35 mouse cellular contexts compared by ENCODE assay signal in genomic region chr6:143516746-143517145, GRCm38 (mm10).
"Had no signal": no experiment of that assay in that cellular context is flagged by ENCODE, and none has a peak within 500 bp of the region (broad histone marks: within the 10 kb centered on the region; RNA-seq: fewer than 3 reads in every experiment).

No protein-coding gene starts in this region.

- H3K27ac ChIP-seq: heart, embryonic 10.5 days; heart, embryonic 13.5 days; heart, embryonic 15.5 days; hindbrain, embryonic 10.5 days; hindbrain, embryonic 12.5 days; hindbrain, embryonic 13.5 days; hindbrain, embryonic 14.5 days; hindbrain, embryonic 15.5 days; hindbrain, postnatal 0 days; intestine, embryonic 15.5 days; kidney, embryonic 15.5 days; kidney, postnatal 0 days; layer of hippocampus, adult 2 months had no signal

- H3K36me3 ChIP-seq: heart, embryonic 10.5 days; heart, embryonic 12.5 days; heart, embryonic 13.5 days; heart, embryonic 15.5 days; hindbrain, embryonic 10.5 days; hindbrain, embryonic 12.5 days; hindbrain, embryonic 13.5 days; hindbrain, embryonic 15.5 days; intestine, embryonic 15.5 days; kidney, embryonic 15.5 days had no signal

- H3K27me3 ChIP-seq: heart, embryonic 12.5 days; heart, embryonic 13.5 days; heart, embryonic 15.5 days; hindbrain, embryonic 12.5 days; hindbrain, embryonic 13.5 days; hindbrain, embryonic 15.5 days; intestine, embryonic 15.5 days; kidney, embryonic 15.5 days had no signal

- H3K9ac ChIP-seq: heart, embryonic 12.5 days; heart, embryonic 13.5 days; heart, embryonic 15.5 days; hindbrain, embryonic 12.5 days; hindbrain, embryonic 13.5 days; hindbrain, embryonic 14.5 days; hindbrain, embryonic 15.5 days; intestine, embryonic 15.5 days; kidney, embryonic 15.5 days had no signal

- H3K9me3 ChIP-seq: heart, embryonic 10.5 days; heart, embryonic 15.5 days; hindbrain, embryonic 13.5 days; hindbrain, embryonic 15.5 days; intestine, embryonic 15.5 days; kidney, embryonic 15.5 days had no signal

- H3K4me2 ChIP-seq: heart, embryonic 11.5 days; heart, embryonic 12.5 days; heart, embryonic 13.5 days; heart, embryonic 15.5 days; hindbrain, embryonic 12.5 days; hindbrain, embryonic 13.5 days; hindbrain, embryonic 14.5 days; hindbrain, embryonic 15.5 days; intestine, embryonic 15.5 days; kidney, embryonic 15.5 days had no signal

- DNase-seq: heart, postnatal 10 days; heart, postnatal 14 days; heart, postnatal 36 days; heart, postnatal 4 days; kidney, adult 11 months; kidney, adult 18-20 months; kidney, adult 2 months; kidney, adult 8-10 months; kidney, adult 9 months; kidney, postnatal 10 days; kidney, postnatal 14 days; kidney, postnatal 25 days; kidney, postnatal 36 days; kidney, postnatal 4 days; layer of hippocampus, adult 9-11 months; layer of hippocampus, postnatal 36 days had no signal

- ATAC-seq: hindbrain, embryonic 16.5 days; hindbrain, postnatal 0 days; inflammation-experienced regulatory T-cells, adult 6 months; intestine, embryonic 15.5 days; intestine, embryonic 16.5 days; intestine, postnatal 0 days had no signal

- H3K4me3 ChIP-seq: heart, embryonic 10.5 days; heart, embryonic 12.5 days; heart, embryonic 13.5 days; heart, embryonic 15.5 days; hindbrain, embryonic 10.5 days; hindbrain, embryonic 12.5 days; hindbrain, embryonic 13.5 days; hindbrain, embryonic 15.5 days; intestine, embryonic 15.5 days; kidney, embryonic 15.5 days; layer of hippocampus, adult 2 months had no signal

- H3K4me1 ChIP-seq: heart, embryonic 10.5 days; heart, embryonic 12.5 days; heart, embryonic 15.5 days; hindbrain, embryonic 10.5 days; hindbrain, embryonic 12.5 days; hindbrain, embryonic 13.5 days; hindbrain, embryonic 15.5 days; intestine, embryonic 15.5 days; kidney, embryonic 15.5 days had no signal
